Mouse (Mus musculus): ENCODE measurements around the gene Atp12a.

DNA sequence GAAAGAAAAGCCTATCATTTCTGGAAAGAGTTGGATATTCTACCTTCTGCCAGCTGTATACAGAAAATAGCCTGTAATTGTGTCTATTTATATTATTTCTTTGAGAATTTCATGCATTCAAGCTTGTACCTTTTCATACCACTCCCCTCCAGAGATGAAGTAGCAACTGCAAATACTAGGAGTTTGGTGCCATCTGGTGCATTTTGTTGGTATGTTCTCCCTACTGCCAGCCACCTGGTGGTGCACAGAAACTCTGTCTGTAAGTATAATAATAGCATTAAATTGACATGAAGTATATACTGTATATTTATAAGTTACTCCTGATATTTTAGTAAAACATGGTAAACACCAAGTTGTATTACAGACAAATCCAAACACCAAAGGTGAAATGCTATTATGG lies 33.1 kb downstream of the Atp12a start:
- TF ChIP-seq ZNF384 (IDR thresholded peaks at IDR 0.05; ENCODE audit: low read depth, low read length) (no peak), CHD2 (IDR thresholded peaks at IDR 0.05; ENCODE audit: low read depth, low read length) (no peak), MAFK (IDR thresholded peaks at IDR 0.05; ENCODE audit: insufficient read depth, low read depth, low read length) (no peak), ZC3H11A (IDR thresholded peaks at IDR 0.05; ENCODE audit: borderline replicate concordance, low read depth, low read length) (peak; percentile 35; the same call in 1 of the 2 replicates)

Data from ES-E14 (cell line).